Mouse (Mus musculus): ENCODE results near the gene Zfp13. TPM values are rescaled to one million over a fixed set of nuclear protein-coding genes. Genes with fewer than 3 reads are reported as not detected.

Zfp13 gene
- 12.0 and 15.4 TPM in 2 replicates for polyA plus RNA-seq (2016; fragmentation: Nextera tagmentation; extraction: Ambion mirVana)

GRCm38 (mm10) chr17:23598582-23599552, at the start of gene Zfp13:
Gene Zfp13, minus strand, starts transcription at chr17:23599487.
- no peaks in the 10 kb centered on the region for H3K27me3 ChIP-seq (ENCODE audit: insufficient read depth, poor library complexity, severe bottlenecking)
- no peaks in the 10 kb centered on the region for H3K9me3 ChIP-seq
- H3K4me1 ChIP-seq, result peaks cover 16% of the 10 kb centered on the region
- H3K36me3 ChIP-seq, result no peaks in the 10 kb centered on the region
- H3K4me3 ChIP-seq, result peak within 1 kb of the TSS; percentile 66
- peak; percentile 97 for DNase-seq (ENCODE audit: low spot score)
- 7% methylated on average over 31 of the region's 31 CpGs for WGBS
- peak within 1 kb of the TSS; percentile 93 for H3K27ac ChIP-seq

- H3K27ac ChIP-seq, result no peak overlapping the region
- peaks cover 6% of the 10 kb centered on the region for H3K4me1 ChIP-seq
- H3K9me3 ChIP-seq, result no peaks in the 10 kb centered on the region
- DNase-seq (ENCODE audit: low spot score), result no peak
- peaks cover 36% of the 10 kb centered on the region for H3K27me3 ChIP-seq (ENCODE audit: insufficient read depth, poor library complexity, severe bottlenecking)
- no peak overlapping the region for H3K4me3 ChIP-seq
- H3K36me3 ChIP-seq, result no peaks in the 10 kb centered on the region
- 23% methylated on average over 10 of the region's 10 CpGs for WGBS
These were observed 46.6 kb upstream of the Zfp13 start for GRCm38 (mm10) chr17:23645894-23646293.

- Histone ChIP-seq H3K36me3 (no peaks in the 10 kb centered on the region), H3K27ac (peak within 1 kb of the TSS; percentile 37; the same call in 1 of the 2 replicates), H3K4me3 (peak within 1 kb of the TSS; percentile 63), H3K4me1 (peaks cover 6% of the 10 kb centered on the region), H3K9me3 (no peaks in the 10 kb centered on the region), H3K27me3 (ENCODE audit: insufficient read depth, poor library complexity, severe bottlenecking) (peaks cover 36% of the 10 kb centered on the region)
- no peak for DNase-seq (ENCODE audit: low spot score)
- under 1% methylated on average over 58 of the region's 58 CpGs for WGBS
These were observed 45.6 kb upstream of the Zfp13 start, which contains the start of gene Mmp25 for GRCm38 (mm10) chr17:23644613-23645495. Gene Mmp25, minus strand, starts transcription at chr17:23645277.

- no peak for DNase-seq (ENCODE audit: low spot score)
- H3K9me3 ChIP-seq, result no peaks in the 10 kb centered on the region
- H3K36me3 ChIP-seq, result no peaks in the 10 kb centered on the region
- H3K27ac ChIP-seq, result no peak overlapping the region
- WGBS, result 72% methylated on average over 8 of the region's 8 CpGs
- H3K27me3 ChIP-seq (ENCODE audit: insufficient read depth, poor library complexity, severe bottlenecking), result peaks cover 24% of the 10 kb centered on the region
- H3K4me3 ChIP-seq, result no peak overlapping the region
- peaks cover 7% of the 10 kb centered on the region for H3K4me1 ChIP-seq
These were observed 32.0 kb upstream of the Zfp13 start for GRCm38 (mm10) chr17:23631241-23631640.

GRCm38 (mm10) chr17:23630195-23631020, 31.1 kb upstream of the Zfp13 start:
- no peaks in the 10 kb centered on the region for H3K36me3 ChIP-seq
- H3K27me3 ChIP-seq (ENCODE audit: insufficient read depth, poor library complexity, severe bottlenecking), result peaks cover 18% of the 10 kb centered on the region
- no peak overlapping the region for H3K27ac ChIP-seq
- peak overlapping the region; percentile 28; the same call in 1 of the 2 replicates for H3K4me3 ChIP-seq
- peak; percentile 87 for DNase-seq (ENCODE audit: low spot score)
- WGBS, result 18% methylated on average over 22 of the region's 22 CpGs
- no peaks in the 10 kb centered on the region for H3K9me3 ChIP-seq
- peaks cover 7% of the 10 kb centered on the region for H3K4me1 ChIP-seq

GRCm38 (mm10) chr17:23627813-23628212, 28.5 kb upstream of the Zfp13 start:
- Histone ChIP-seq H3K27me3 (ENCODE audit: insufficient read depth, poor library complexity, severe bottlenecking) (peaks cover 18% of the 10 kb centered on the region), H3K4me1 (peaks cover 7% of the 10 kb centered on the region), H3K27ac (no peak overlapping the region), H3K9me3 (no peaks in the 10 kb centered on the region), H3K4me3 (no peak overlapping the region), H3K36me3 (no peaks in the 10 kb centered on the region)
- DNase-seq (ENCODE audit: low spot score), result no peak
- 32% methylated on average over 7 of the region's 7 CpGs for WGBS

- Histone ChIP-seq H3K4me3 (no peak overlapping the region), H3K27me3 (ENCODE audit: insufficient read depth, poor library complexity, severe bottlenecking) (peaks cover 36% of the 10 kb centered on the region; the same call in 1 of the 2 replicates), H3K4me1 (no peaks in the 10 kb centered on the region), H3K27ac (no peak overlapping the region), H3K9me3 (no peaks in the 10 kb centered on the region), H3K36me3 (no peaks in the 10 kb centered on the region)
- WGBS, result 39% methylated on average over 7 of the region's 7 CpGs
- no peak for DNase-seq (ENCODE audit: low spot score)
These were observed 21.1 kb upstream of the Zfp13 start for GRCm38 (mm10) chr17:23620351-23620750.

- H3K27me3 ChIP-seq (ENCODE audit: insufficient read depth, poor library complexity, severe bottlenecking), result peaks cover 34% of the 10 kb centered on the region; the same call in 1 of the 2 replicates
- H3K4me1 ChIP-seq, result no peaks in the 10 kb centered on the region
- no peaks in the 10 kb centered on the region for H3K36me3 ChIP-seq
- no peak overlapping the region for H3K27ac ChIP-seq
- no peak overlapping the region for H3K4me3 ChIP-seq
- no peaks in the 10 kb centered on the region for H3K9me3 ChIP-seq
- DNase-seq (ENCODE audit: low spot score), result no peak
- 45% methylated on average over 9 of the region's 9 CpGs for WGBS
These were observed 17.8 kb upstream of the Zfp13 start for GRCm38 (mm10) chr17:23617087-23617486.

- H3K4me3 ChIP-seq, result no peak overlapping the region
- H3K9me3 ChIP-seq, result no peaks in the 10 kb centered on the region
- 0 out of 2 replicates have a peak, but pooled peaks cover 2% of the 10 kb centered on the region for H3K4me1 ChIP-seq
- peak; percentile 75 for DNase-seq (ENCODE audit: low spot score)
- no peaks in the 10 kb centered on the region for H3K27me3 ChIP-seq (ENCODE audit: insufficient read depth, poor library complexity, severe bottlenecking)
- no peak overlapping the region for H3K27ac ChIP-seq
- H3K36me3 ChIP-seq, result no peaks in the 10 kb centered on the region
- 86% methylated on average over 28 of the region's 28 CpGs for WGBS
These were observed 11.1 kb upstream of the Zfp13 start for GRCm38 (mm10) chr17:23610361-23610800.

- no peaks in the 10 kb centered on the region for H3K9me3 ChIP-seq
- DNase-seq (ENCODE audit: low spot score), result no peak
- no peak overlapping the region for H3K4me3 ChIP-seq
- WGBS, result 93% methylated on average over 24 of the region's 24 CpGs
- H3K27ac ChIP-seq, result no peak overlapping the region
- no peaks in the 10 kb centered on the region for H3K27me3 ChIP-seq (ENCODE audit: insufficient read depth, poor library complexity, severe bottlenecking)
- H3K36me3 ChIP-seq, result no peaks in the 10 kb centered on the region
- H3K4me1 ChIP-seq, result 0 out of 2 replicates have a peak, but pooled peaks cover 2% of the 10 kb centered on the region
These were observed 10.3 kb upstream of the Zfp13 start for GRCm38 (mm10) chr17:23609612-23610011.

GRCm38 (mm10) chr17:23605220-23605619, 5.9 kb upstream of the Zfp13 start:
- Histone ChIP-seq H3K36me3 (no peaks in the 10 kb centered on the region), H3K4me3 (no peak overlapping the region), H3K27me3 (ENCODE audit: insufficient read depth, poor library complexity, severe bottlenecking) (no peaks in the 10 kb centered on the region), H3K9me3 (no peaks in the 10 kb centered on the region), H3K4me1 (peaks cover 5% of the 10 kb centered on the region; the same call in 1 of the 2 replicates), H3K27ac (no peak overlapping the region)
- DNase-seq (ENCODE audit: low spot score), result no peak
- WGBS, result 83% methylated on average over 8 of the region's 8 CpGs

- Histone ChIP-seq H3K4me3 (no peak overlapping the region), H3K27ac (no peak overlapping the region), H3K4me1 (peaks cover 8% of the 10 kb centered on the region; the same call in 1 of the 2 replicates), H3K27me3 (ENCODE audit: insufficient read depth, poor library complexity, severe bottlenecking) (no peaks in the 10 kb centered on the region), H3K9me3 (no peaks in the 10 kb centered on the region), H3K36me3 (no peaks in the 10 kb centered on the region)
- 63% methylated on average over 7 of the region's 7 CpGs for WGBS
- DNase-seq (ENCODE audit: low spot score), result no peak
These were observed 5.1 kb upstream of the Zfp13 start for GRCm38 (mm10) chr17:23604394-23604793.
